Mouse (Mus musculus): ENCODE results near the gene Ttll12. TPM values are rescaled to one million over a fixed set of nuclear protein-coding genes. Genes with fewer than 3 reads are reported as not detected.
A peak's percentile ranks its signal among the peaks of the same experiment; 100 is the strongest.

Gene Ttll12
- polyA plus RNA-seq, 1 experiment from 2014 or later: 38.6 TPM

GRCm38 (mm10) chr15:83607115-83607802, 12.3 kb upstream of the Ttll12 start:
- ATAC-seq (replicated peaks; ENCODE audit: low FRiP score): peak; percentile 52; the same call in 1 of the 2 replicates
- H3K4me1 ChIP-seq: peaks cover 10% of the 10 kb centered on the region
- H3K27ac ChIP-seq: no peak overlapping the region
- H3K4me3 ChIP-seq (replicated peaks): no peak overlapping the region
- no peak overlapping the region for H3K4me2 ChIP-seq
- H3K9me3 ChIP-seq (replicated peaks): no peaks in the 10 kb centered on the region
- no peaks in the 10 kb centered on the region for H3K36me3 ChIP-seq
- WGBS: 46% methylated on average over 15 of the region's 15 CpGs
- no peak overlapping the region for H3K9ac ChIP-seq
- H3K27me3 ChIP-seq: no peaks in the 10 kb centered on the region

GRCm38 (mm10) chr15:83606700-83607099, 11.7 kb upstream of the Ttll12 start:
- H3K4me2 ChIP-seq: no peak overlapping the region
- 87% methylated on average over 8 of the region's 8 CpGs for WGBS

GRCm38 (mm10) chr15:83606216-83606615, 11.3 kb upstream of the Ttll12 start:
- Histone ChIP-seq H3K4me2 (no peak overlapping the region), H3K9me3 (replicated peaks) (no peaks in the 10 kb centered on the region), H3K4me1 (peaks cover 10% of the 10 kb centered on the region), H3K4me3 (replicated peaks) (no peak overlapping the region), H3K27me3 (no peaks in the 10 kb centered on the region), H3K27ac (no peak overlapping the region), H3K9ac (no peak overlapping the region), H3K36me3 (no peaks in the 10 kb centered on the region)
- 49% methylated on average over 11 of the region's 11 CpGs for WGBS
- ATAC-seq (replicated peaks; ENCODE audit: low FRiP score): no peak

More at GRCm38 (mm10) chr15:83606700-83607099, 11.7 kb upstream of the Ttll12 start:
- no peak; the same call in 1 of the 2 replicates for ATAC-seq (replicated peaks; ENCODE audit: low FRiP score)
- Histone ChIP-seq H3K9ac (no peak overlapping the region), H3K27me3 (no peaks in the 10 kb centered on the region), H3K36me3 (no peaks in the 10 kb centered on the region), H3K9me3 (replicated peaks) (no peaks in the 10 kb centered on the region), H3K27ac (no peak overlapping the region), H3K4me1 (peaks cover 10% of the 10 kb centered on the region), H3K4me3 (replicated peaks) (no peak overlapping the region)

- ATAC-seq (replicated peaks; ENCODE audit: low FRiP score): no peak
- Histone ChIP-seq H3K4me1 (peaks cover 10% of the 10 kb centered on the region), H3K9me3 (replicated peaks) (no peaks in the 10 kb centered on the region), H3K4me3 (replicated peaks) (no peak overlapping the region), H3K9ac (no peak overlapping the region), H3K36me3 (no peaks in the 10 kb centered on the region), H3K4me2 (no peak overlapping the region), H3K27ac (no peak overlapping the region), H3K27me3 (no peaks in the 10 kb centered on the region)
- 96% methylated on average over 7 of the region's 7 CpGs for WGBS
Observed at GRCm38 (mm10) chr15:83603426-83603825, 8.5 kb upstream of the Ttll12 start.

- no peak overlapping the region for H3K9ac ChIP-seq
- no peak overlapping the region for H3K4me3 ChIP-seq (replicated peaks)
- 96% methylated on average over 1 of the region's 1 CpGs for WGBS
- H3K4me1 ChIP-seq: peaks cover 10% of the 10 kb centered on the region
- H3K4me2 ChIP-seq: no peak overlapping the region
- no peaks in the 10 kb centered on the region for H3K9me3 ChIP-seq (replicated peaks)
- ATAC-seq (replicated peaks; ENCODE audit: low FRiP score): no peak
- H3K27ac ChIP-seq: no peak overlapping the region
- no peaks in the 10 kb centered on the region for H3K36me3 ChIP-seq
- H3K27me3 ChIP-seq: no peaks in the 10 kb centered on the region
Observed at GRCm38 (mm10) chr15:83603046-83603396, 8.1 kb upstream of the Ttll12 start.

- no peak overlapping the region for H3K9ac ChIP-seq
- H3K4me3 ChIP-seq (replicated peaks): no peak overlapping the region
- H3K36me3 ChIP-seq: no peaks in the 10 kb centered on the region
- no peak overlapping the region for H3K27ac ChIP-seq
- no peak overlapping the region for H3K4me2 ChIP-seq
- 0 out of 2 replicates have a peak, but pooled peaks have one; percentile 34 for ATAC-seq (replicated peaks; ENCODE audit: low FRiP score)
- whole genome bisulfite sequencing: 60% methylated on average over 13 of the region's 13 CpGs
- no peaks in the 10 kb centered on the region for H3K9me3 ChIP-seq (replicated peaks)
- H3K4me1 ChIP-seq: peaks cover 10% of the 10 kb centered on the region
- H3K27me3 ChIP-seq: no peaks in the 10 kb centered on the region
Observed at GRCm38 (mm10) chr15:83602372-83603045, 7.6 kb upstream of the Ttll12 start.

GRCm38 (mm10) chr15:83601185-83601584, 6.2 kb upstream of the Ttll12 start:
- no peak for ATAC-seq (replicated peaks; ENCODE audit: low FRiP score)
- Histone ChIP-seq H3K9ac (no peak overlapping the region), H3K27me3 (no peaks in the 10 kb centered on the region), H3K36me3 (no peaks in the 10 kb centered on the region), H3K27ac (no peak overlapping the region), H3K4me3 (replicated peaks) (no peak overlapping the region), H3K4me1 (peaks cover 8% of the 10 kb centered on the region), H3K4me2 (no peak overlapping the region), H3K9me3 (replicated peaks) (no peaks in the 10 kb centered on the region)
- 62% methylated on average over 4 of the region's 4 CpGs for WGBS

- 91% methylated on average over 4 of the region's 4 CpGs for WGBS
- Histone ChIP-seq H3K36me3 (no peaks in the 10 kb centered on the region), H3K9me3 (replicated peaks) (no peaks in the 10 kb centered on the region), H3K27me3 (no peaks in the 10 kb centered on the region), H3K9ac (no peak overlapping the region), H3K4me1 (peaks cover 26% of the 10 kb centered on the region), H3K4me3 (replicated peaks) (no peak overlapping the region), H3K4me2 (no peak overlapping the region), H3K27ac (no peak overlapping the region)
- ATAC-seq (replicated peaks; ENCODE audit: low FRiP score): no peak
Observed at GRCm38 (mm10) chr15:83596833-83597232, 1.9 kb upstream of the Ttll12 start.

- Histone ChIP-seq H3K27ac (no peak overlapping the region), H3K9ac (peak overlapping the region; percentile 87; the same call in 1 of the 2 replicates), H3K4me1 (peaks cover 26% of the 10 kb centered on the region), H3K27me3 (no peaks in the 10 kb centered on the region), H3K36me3 (no peaks in the 10 kb centered on the region), H3K9me3 (replicated peaks) (no peaks in the 10 kb centered on the region), H3K4me2 (peak overlapping the region; percentile 73), H3K4me3 (replicated peaks) (peak overlapping the region; percentile 93)
- 40% methylated on average over 7 of the region's 7 CpGs for WGBS
- ATAC-seq (replicated peaks; ENCODE audit: low FRiP score): no peak
Observed at GRCm38 (mm10) chr15:83595364-83595711, 381 bp upstream of the Ttll12 start.

GRCm38 (mm10) chr15:83593702-83594512, 1.1 kb downstream of the Ttll12 start:
- Histone ChIP-seq H3K27me3 (no peaks in the 10 kb centered on the region), H3K9me3 (replicated peaks) (no peaks in the 10 kb centered on the region), H3K9ac (peak overlapping the region; percentile 87), H3K4me2 (peak overlapping the region; percentile 73), H3K4me1 (peaks cover 26% of the 10 kb centered on the region), H3K27ac (no peak overlapping the region), H3K4me3 (replicated peaks) (peak overlapping the region; percentile 93), H3K36me3 (no peaks in the 10 kb centered on the region)
- ATAC-seq (replicated peaks; ENCODE audit: low FRiP score): peak; percentile 59
- 7% methylated on average over 19 of the region's 19 CpGs for WGBS

- H3K36me3 ChIP-seq: peaks cover 6% of the 10 kb centered on the region
- no peak for ATAC-seq (replicated peaks; ENCODE audit: low FRiP score)
- H3K27me3 ChIP-seq: no peaks in the 10 kb centered on the region
- no peaks in the 10 kb centered on the region for H3K9me3 ChIP-seq (replicated peaks)
- peak overlapping the region; percentile 93; the same call in 1 of the 2 replicates for H3K4me3 ChIP-seq (replicated peaks)
- peaks cover 26% of the 10 kb centered on the region for H3K4me1 ChIP-seq
- H3K9ac ChIP-seq: peak overlapping the region; percentile 87; the same call in 1 of the 2 replicates
- no peak overlapping the region; the same call in 1 of the 2 replicates for H3K27ac ChIP-seq
- H3K4me2 ChIP-seq: peak overlapping the region; percentile 73
Observed at GRCm38 (mm10) chr15:83593189-83593585, 1.8 kb downstream of the Ttll12 start.

All from kidney, embryonic 15.5 days (tissue).